Mouse (Mus musculus): ENCODE results near the gene Slc4a1ap.
"Not testable (repeated sequence)": the region's sequence is repeated elsewhere in the genome, so short reads cannot be mapped to it uniquely, and the experiment has no call there.

The Slc4a1ap gene

DNA sequence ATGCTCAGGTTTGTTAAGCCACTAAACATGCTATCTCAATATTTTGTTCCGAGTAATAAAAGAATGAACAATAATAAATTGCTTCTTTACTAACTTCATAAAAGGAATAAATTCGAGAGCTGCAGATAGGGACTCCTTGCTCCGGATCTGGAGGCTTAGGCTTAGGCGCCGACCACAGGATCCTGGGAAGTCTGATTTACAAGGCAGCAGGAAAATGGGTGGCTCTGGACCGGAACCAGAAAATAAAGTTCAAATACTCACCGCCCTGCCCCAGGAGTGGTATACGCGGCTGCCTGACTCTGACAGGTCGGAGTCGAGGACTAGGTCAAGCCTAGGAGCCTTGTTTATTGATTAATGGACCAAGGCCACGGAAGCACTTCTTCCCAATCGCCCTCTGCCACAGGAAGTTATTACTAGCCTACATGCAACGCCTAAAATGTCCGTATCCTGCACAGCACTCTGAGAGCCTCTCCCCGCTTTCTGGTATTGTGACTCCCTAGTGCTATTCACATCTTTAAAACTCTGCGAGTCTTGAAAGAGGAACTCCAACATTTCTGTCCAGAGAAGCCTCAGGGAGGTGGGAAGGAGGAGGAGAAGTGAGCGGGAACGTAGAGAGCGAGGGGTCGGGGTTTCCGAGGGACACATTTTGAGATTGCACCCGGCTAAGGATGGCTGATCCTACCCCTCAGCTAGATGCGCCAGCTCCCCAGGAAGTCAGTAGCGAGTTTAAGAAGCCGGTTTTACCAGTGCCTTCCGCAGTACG, at the start of gene Slc4a1ap:
Gene Slc4a1ap (plus strand): TSS at position 642 of the 763 bp plus-strand sequence.
- peak; percentile 87 to 89 for DNase-seq

DNA sequence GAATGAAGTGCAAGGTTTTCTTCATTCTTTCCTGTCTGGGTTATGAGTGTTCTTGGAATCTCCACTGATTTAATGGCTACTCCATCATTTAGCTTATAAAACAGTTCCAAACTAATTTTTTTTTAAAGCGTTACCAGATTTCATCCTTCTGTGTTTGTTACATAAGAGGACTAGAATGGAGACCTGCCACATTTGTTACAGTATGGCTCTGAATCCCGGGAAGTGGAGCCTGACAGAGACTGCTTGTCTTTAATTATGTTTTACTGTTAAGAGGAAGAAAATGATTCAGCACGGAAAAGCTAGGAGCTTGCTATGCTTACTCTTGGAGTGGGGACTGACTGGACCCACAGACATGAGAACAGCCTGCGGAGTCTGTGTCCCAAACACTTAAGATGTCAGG, 46.3 kb upstream of the Slc4a1ap start:
- DNase-seq, result no peak

DNA sequence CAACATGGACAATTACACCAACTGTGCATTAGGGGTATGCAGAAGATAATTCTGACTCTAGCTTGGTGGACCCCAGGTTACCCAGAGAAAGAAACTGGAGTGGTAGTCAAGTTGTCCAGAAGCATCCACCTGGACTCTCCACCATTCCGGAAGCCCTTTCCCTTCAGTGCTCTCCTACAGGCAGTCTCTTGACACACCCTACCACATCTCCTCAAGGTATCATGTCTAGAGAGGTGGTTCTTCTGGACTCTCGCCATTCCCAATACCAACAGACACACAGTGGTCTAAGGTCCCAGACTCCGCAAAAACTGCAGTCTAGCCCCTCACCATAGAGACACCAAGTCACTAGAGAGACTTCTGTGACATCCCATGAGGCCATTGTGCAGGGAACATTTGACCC, 41.4 kb upstream of the Slc4a1ap start, which contains the start of gene 4930548H24Rik:
Gene 4930548H24Rik (plus strand): TSS at position 301 of the 400 bp plus-strand sequence.
- no peak for DNase-seq

DNA sequence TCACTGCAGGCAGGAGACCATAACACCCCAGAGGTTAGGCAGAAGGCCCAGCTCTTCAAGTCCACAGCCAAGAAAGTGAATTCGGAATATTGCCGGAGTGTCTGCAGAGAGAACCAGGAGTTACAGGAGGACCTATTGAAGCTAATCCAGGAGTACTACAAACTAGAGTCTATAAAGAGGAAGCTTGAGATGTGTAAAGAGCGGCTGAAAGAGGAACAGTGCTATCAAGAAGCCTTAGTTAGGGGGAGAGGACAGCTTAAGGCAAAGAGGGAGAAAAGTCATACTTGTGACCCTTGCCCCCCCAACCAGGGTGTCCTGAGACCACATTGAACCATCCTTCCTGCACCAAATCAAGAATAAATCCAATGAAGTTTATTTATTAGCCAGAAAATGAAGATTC, 38.9 kb upstream of the Slc4a1ap start:
- DNase-seq, result no peak

DNA sequence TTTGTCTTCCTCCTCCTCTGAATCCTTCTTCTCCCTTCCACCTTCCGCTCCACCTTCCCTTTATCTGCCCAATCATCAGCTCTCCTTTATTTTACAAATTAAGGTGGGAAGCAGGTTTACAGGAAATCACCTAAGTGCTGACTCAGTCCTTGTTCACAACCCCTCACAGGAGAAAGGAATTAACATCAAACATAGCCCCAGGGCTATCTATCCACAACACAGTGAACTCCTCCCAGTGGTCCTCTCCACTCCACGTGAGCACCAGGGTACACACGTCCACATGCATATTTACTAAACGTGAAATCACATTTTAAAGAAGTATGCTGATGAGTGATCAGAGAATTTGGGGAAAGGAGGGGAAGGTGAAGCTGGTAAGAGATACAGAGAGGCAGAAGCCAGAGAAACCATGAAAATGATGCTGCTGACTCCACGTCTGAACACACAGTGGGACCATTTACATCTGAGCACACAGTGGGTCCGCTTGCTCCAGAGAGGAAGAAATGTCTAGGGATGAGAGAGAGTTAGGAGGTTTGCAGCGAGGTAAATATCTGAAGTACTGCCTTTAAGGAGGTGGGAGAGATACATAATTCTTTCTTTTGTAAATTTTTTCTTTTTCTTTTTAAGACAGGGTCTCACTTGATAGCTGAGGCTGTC, 37.6 kb upstream of the Slc4a1ap start:
- no peak for DNase-seq

DNA sequence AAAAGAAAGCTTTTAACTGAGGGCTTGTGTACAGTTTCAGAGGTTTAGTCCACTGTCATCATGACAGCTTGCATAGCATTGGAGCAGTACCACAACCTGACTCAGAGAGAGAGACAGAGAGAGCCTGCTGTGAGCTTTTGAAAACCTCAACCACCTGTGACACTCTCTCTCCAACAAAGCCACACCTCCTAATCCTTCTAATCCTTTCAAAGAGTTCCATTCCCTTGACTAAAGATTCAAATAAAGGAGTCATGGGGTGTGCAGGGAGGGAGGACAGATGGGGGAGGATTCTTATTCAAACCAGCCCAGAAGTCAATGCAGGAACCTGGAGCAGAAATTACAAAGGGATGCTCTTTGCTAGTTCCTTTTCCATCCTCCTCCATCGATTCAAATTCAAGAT, 34.8 kb upstream of the Slc4a1ap start:
- DNase-seq, result no peak

DNA sequence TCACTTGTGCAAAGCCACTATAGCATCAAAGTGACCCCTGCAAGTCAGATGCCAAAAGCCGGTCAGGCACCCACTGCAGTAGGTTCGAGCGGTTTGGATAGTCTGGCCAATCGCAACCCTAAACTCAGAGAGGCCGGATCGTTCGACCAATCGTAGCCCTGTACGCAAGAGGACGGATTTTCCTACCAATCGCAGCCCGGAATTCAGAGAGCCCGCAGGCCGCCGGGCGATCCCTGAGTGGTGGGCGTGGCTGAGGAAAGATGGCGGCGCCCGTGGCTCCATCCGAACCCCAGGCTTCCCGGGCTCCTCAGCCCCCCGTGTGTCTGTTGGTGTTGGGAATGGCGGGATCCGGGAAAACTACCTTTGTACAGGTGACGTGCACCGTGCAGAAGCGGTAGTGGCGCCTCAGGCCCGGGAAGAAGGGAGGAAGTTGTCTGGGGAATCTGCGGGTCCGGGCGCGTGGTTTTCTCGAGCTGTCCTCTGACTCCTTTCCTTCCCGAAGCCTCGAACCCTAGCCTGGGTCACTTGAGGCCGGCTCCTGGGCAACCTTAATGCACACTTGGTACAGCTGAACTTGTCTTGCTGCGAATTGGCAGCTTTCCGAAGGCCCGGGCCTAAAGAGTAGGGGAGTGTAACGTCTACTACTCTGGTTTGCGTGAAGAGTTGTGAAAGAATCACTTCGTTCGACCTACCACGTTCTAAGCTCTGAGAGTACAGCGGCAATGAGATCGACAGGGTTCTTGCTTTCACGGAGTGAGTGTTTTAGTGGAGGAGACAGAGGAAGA, 32.1 kb upstream of the Slc4a1ap start, which contains the start of gene Gpn1:
Gene Gpn1 (plus strand): TSS at position 229 of the 785 bp plus-strand sequence.
- peak; percentile 92 for DNase-seq

DNA sequence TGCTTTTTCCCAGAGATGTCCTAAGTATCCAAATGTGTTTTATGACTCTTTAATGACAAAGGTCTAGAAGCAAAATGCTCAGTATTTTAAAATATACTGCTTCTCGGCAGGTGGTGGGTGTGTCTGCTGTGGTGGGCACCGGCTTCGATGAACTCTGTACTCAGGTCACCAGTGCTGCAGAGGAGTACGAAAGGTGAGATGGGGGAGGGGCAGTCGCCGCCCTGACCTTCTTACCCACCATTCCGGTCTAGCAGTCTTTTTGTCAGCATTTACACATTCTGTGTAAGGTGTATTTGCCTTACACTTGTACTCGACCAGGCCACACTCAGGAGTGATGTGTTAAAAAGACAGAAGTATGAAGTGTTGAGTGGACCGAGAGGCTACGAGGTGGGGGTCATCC, 22.0 kb upstream of the Slc4a1ap start:
- no peak for DNase-seq

DNA sequence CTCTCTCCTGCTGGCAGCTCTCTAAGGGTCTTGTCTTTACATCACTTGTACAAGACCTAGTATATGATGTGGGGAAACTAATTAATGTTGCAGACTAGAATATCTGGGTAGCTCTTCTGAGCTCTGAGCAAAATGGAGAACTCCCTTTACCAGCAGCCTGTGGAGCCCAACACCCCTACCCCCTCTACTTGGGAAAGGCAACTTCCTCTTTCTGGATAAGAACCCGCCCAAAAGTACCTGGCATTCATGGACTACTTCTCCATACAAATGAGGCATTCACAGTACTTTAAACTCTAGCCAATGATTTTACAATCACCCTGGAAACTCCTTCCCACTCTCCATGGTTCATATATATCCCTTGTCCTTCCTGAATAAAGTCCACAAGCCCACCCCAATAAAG, 14.3 kb upstream of the Slc4a1ap start:
- no peak for DNase-seq

DNA sequence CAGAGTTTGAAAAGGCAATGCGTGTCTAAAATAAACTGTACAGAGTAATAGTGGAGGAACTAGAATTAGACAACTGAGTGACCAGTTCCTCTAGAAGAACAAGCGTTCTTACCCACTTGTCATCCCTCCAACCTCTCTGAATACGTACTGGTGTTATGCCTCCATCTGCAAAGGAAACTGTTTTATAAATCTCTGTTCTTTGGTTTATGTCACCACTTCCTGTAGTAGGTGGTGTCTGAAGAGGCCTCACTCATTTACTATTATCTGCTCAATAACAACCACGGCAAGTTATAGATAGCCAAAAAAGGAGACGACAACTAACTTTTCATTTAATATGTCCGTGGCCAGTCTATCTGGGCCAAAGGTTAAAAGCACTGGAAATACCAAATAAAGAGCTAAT, 6.2 kb upstream of the Slc4a1ap start:
- no peak for DNase-seq

DNA sequence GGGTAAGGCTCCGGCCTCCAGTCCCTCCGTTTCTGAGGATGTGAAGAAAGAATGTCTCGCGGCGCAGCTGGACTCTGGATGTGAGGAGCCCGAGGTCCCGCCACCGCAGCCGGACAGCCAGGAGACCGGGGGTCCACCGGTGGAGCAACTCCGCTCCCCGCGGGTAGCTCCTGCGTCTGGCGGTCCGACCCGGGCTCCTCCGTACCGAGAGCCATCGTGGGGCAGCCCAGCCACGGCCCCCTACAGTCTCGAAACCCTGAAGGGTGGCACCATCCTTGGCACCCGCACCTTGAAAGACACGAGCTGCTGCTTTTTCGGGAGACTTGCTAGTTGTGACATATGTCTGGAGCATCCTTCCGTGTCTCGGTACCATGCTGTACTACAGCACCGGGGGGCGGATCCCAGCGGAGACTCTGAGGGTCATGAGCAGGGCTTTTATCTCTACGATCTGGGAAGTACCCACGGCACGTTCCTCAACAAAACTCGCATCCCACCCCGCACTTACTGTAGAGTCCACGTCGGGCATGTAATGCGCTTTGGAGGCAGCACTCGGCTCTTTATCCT, 404 bp downstream of the Slc4a1ap start:
- no peak for DNase-seq

DNA sequence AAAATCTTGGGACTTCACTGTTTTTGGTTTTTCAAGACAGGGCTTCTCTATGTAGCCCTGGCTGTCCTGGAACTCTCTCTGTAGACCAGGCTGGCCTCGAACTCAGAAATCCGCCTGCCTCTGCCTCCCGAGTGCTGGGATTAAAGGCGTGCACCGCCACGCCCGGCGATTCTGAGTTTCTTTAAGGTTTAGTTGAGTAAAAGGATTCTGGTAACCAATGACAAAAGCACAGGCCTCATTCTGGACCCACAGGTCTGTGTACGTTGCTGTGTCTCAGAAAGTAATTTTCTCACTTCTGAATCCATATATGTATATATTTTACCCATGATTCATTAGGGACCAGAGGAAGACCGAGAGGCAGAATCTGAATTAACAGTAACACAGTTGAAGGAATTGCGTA, 912 bp downstream of the Slc4a1ap start, which contains the start of gene Supt7l:
Gene Supt7l (minus strand): TSS at position 101 of the 400 bp plus-strand sequence.
- DNase-seq, result not testable (repeated sequence)

DNA sequence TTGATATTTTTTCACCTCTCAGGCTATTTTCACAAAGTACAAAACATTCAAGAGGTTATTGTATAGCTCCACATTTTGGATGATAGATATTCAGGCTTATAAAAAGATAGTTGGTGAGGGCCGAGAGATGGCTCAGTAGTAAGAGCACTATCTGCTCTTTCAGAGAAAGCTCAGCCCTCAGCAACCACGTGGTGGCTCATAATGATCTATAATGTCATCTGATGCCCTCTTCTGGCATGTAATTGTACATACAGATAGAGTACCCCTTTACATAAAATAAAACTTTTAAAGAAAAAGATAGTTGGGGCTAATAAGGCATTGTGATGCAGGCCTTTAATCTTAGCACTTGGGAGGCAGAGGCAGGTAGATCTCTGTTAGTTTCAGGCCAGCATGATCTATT, 1.8 kb downstream of the Slc4a1ap start:
- DNase-seq, result no peak

DNA sequence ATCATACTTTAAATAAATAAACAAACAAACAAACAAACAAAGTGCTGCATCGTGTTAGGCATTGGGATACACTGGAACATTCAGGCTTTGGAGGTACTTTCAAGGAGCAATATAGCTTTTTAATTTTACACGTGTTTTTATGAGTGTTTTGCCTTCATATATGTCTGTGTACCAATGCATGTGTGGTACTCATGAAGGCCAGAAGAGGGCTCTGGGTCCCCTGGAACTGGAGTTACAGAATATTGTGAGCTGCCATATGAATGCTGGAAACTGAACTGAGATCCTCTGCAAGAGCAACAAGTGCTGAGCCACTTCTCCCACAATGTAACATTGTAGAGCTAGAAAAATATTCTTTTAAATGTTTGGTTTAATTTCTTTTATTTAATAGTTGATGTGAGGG, 8.4 kb downstream of the Slc4a1ap start:
- DNase-seq, result no peak

DNA sequence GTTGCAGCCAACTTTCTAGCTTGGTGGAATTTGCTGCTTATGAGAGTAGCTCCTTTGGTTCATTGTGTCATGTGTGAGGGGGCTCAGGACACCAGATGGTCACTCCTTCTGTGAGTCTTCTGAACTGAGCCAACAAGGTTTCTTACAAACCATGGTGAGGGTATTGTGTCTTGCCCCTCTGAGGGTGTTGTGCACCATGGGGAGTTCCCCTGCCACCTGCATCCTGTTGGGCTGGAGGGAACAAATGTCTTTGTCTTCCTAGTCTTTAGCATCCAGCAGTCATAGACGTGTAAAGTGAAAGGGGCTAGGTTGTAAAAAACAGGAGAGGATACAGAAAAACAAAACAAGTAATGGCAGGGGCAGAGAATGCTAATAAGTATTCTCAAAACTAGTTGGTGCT, 32.6 kb downstream of the Slc4a1ap start:
- DNase-seq, result no peak

DNA sequence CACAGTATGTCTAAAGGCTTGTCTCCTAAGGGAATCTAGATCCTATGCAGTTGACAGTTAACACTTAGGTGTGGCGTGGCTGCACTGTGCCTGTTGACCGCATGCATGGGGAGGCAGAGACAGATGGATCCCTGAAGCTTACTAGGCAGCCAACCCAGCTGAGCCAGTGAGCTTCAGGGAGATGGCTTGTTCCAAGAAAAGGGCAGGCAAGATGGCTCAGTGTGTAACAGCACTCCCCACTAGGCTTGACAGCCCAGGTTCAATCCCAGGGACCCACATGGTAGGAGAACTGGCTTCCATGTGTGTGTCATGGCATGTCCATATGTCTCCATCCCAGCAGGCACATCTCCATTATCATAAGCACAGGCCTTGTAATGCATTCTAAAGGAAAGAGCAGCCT, 33.6 kb downstream of the Slc4a1ap start:
- DNase-seq, result no peak

DNA sequence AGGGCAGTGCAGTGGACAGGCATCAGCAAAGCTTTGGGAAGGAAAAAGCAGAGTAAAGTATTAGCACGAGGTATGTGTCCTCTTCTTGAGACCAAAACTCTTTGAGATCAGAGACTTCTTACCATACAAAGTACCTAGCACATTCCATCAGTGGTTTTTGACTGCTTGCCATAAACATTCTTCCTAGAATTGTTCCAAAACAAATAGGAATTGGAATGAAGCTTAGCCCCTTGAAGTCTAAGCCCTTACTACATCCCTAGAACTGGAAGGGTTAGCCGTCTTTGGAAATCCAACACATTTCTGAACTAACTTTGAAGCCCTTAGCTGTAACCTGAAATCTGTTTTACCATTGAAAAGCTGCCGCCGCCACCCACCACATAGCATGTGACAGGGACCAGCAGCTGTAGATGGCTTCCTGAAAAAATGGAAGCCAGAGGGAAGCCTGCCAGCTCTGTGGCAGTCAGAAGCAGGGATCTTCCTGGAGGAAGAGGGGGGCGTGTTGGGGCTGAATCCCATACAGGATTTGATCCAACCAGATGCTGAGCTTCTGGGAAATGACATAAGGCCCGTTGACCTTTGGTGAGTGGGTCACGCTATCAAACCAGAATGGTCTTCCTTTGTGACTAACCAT, 35.4 kb downstream of the Slc4a1ap start:
- peak in 1 of 2 experiments; percentile 33 for DNase-seq

DNA sequence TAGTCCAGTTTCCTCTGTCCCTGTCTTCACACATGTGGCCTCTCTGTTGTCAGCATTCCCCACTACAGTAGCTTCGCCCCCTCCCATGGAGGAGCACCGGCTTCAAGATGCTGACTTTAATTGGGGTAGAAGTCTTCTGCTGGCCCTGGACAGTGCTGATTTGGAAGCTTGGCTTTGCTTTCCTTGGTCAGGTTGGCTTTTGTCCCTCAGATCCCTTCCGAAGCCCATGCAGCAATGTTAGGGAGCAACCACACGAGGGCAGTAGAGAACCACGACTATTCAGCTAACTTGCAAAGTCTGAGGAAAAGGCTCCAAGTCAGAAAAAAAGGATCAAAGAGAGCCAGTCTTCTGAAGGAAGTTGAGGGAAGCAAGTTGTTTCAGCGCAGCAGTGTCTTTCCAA, 36.7 kb downstream of the Slc4a1ap start:
- DNase-seq, result peak; percentile 85 to 87

DNA sequence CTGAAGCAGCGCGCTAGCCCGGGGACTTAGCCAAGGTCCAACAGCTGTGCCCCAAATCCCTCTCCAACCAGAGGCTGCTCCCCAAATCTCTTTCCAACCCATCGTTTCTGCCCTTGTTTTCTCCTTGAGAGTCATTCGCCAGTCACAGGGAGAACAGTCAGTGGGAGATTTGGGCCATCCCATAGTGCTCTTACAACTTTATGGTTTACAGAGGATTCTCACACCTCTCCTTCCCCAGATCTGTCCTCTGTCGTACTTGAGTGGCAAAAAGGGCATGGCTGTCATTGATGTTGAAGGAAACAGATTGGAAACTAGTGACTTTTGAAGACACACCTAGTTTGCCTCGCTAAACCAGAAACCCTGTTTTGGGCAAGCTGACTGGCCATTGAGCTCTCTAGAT, 37.1 kb downstream of the Slc4a1ap start:
- DNase-seq, result no peak

DNA sequence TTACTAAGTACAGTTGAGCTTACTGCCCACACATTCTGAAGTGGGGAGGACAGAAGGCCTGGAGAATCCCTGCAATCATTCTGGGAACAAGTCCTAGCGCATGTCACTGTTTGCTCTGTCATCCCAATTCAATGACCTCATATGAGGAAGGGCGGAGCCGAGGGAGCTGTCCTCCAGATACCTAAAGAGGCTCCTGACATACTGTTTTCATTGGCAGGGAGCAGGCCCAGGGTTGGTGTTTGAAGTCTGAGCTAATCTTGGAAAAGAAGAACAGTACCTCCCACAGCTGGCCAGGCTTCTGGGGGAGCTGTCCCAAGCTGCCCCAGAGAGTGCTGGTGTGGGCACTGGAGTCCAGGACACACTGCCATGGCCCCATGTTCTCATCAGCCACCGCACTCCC, 38.2 kb downstream of the Slc4a1ap start:
- no peak for DNase-seq

DNA sequence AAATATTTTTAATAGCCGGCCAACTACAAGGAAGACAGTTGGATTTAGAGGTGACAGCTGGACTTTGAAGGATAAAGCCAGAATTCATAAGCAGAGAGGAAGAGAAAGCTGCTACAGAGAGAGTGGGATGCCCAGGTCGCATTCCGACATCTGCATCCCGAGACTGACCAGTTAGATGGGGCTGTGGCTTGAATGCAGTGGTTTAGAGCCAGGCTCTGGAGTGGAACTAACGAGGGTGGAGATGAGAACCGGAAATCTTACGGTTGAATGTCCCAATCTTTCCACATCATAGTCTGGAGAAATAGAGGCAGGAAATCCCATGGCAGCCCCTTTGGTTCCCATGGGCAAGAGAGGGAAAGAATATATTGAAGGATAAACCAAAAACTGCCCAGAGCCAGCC, 39.2 kb downstream of the Slc4a1ap start:
- DNase-seq, result no peak

DNA sequence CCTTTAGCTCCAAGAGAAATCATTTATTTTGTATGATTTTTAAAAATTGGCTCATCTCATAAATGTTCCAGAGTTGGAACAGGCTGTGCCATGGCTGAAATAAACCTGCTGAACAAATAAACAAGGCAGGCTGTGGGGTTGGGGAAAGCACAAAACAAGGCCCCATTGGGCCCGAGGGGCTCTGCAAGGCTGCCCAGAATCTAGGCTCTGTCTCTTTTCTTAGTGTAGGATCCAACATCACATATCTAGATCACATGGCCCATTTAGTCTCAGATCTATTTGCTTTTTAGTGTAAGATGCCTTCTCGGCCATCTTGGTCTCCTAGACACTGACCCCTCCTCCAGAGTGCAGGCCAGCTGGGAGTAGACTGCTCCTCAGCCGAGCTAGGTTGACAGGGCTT, 39.7 kb downstream of the Slc4a1ap start:
- no peak for DNase-seq

Measured in cerebellum, postnatal 14 days (tissue).